Mouse (Mus musculus) thymus, adult 2 months (tissue): ENCODE data around the gene Gje1.

Source experiments
- CTCF ChIP-seq: fragments of 200-500 bp; IDR thresholded peaks from 2 replicates; pipeline ENCODE4 v1.5.1; 2012; ENCODE audit warnings: mild to moderate bottlenecking, control low read depth, low read length, moderate library complexity, borderline replicate concordance; ENCODE audit not compliant: control insufficient read depth, poor library complexity, insufficient read depth; ENCODE audit errors: extremely low read depth
- POLR2A ChIP-seq: fragments of 200-500 bp; IDR thresholded peaks from 2 replicates; pipeline ENCODE4 v1.6.1; 2012; ENCODE audit warnings: mild to moderate bottlenecking, low read length, control low read depth, moderate library complexity; ENCODE audit not compliant: control insufficient read depth, poor library complexity, insufficient read depth; ENCODE audit errors: extremely low read depth

- TF ChIP-seq POLR2A (no peak), CTCF (no peak)
Observed at GRCm38 (mm10) chr10:14690349-14690748, 27.7 kb downstream of the Gje1 start.
